Mouse (Mus musculus): ENCODE data around the gene Pglyrp1.

DNA sequence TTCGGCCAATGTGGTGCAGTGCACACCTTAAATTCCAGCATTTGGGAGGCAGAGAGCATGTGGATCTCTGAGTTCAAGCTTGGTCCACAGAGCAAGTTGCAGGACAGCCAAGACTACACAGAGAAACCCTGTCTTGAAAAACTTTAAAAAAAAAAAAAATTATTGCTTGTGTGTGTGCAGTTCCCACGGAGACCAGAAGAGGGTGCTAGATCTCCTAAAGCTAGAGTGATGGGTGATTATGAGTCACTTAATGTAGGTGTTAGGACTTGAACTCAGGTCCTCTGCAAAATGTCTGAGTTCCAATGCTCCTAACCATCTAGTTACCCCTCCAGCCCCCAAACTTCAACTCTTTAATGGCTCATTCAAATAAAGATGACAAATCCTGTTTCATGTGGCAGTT is 2.6 kb upstream of the Pglyrp1 start:
- TF ChIP-seq ZNF384 (IDR thresholded peaks at IDR 0.05; ENCODE audit: low read depth, low read length) = peak; percentile 95
- TF ChIP-seq MAFK (IDR thresholded peaks at IDR 0.05; ENCODE audit: insufficient read depth, low read depth, low read length) = no peak
- TF ChIP-seq ZC3H11A (IDR thresholded peaks at IDR 0.05; ENCODE audit: borderline replicate concordance, low read depth, low read length) = no peak
- no peak for TF ChIP-seq HCFC1 (IDR thresholded peaks at IDR 0.05; ENCODE audit: borderline replicate concordance, insufficient read depth, low read length)
